Mouse (Mus musculus) small intestine, adult 2 months (tissue): Measurements from ENCODE around the gene Rnf141.

Experiments
- CTCF ChIP-seq: fragments of 200-500 bp; IDR thresholded peaks from 2 replicates; pipeline ENCODE4 v1.5.1; 2012; ENCODE audit warnings: low read depth, mild to moderate bottlenecking, control low read depth, inconsistent platforms, low read length, moderate library complexity, mixed read lengths; ENCODE audit not compliant: insufficient replicate concordance, insufficient read length; ENCODE audit errors: extremely low read depth
- POLR2A ChIP-seq: fragments of 200-500 bp; IDR thresholded peaks from 2 replicates; pipeline ENCODE4 v1.6.1; 2012; ENCODE audit warnings: low read depth, mild to moderate bottlenecking, control low read depth, inconsistent platforms, low read length, moderate library complexity

DNA sequence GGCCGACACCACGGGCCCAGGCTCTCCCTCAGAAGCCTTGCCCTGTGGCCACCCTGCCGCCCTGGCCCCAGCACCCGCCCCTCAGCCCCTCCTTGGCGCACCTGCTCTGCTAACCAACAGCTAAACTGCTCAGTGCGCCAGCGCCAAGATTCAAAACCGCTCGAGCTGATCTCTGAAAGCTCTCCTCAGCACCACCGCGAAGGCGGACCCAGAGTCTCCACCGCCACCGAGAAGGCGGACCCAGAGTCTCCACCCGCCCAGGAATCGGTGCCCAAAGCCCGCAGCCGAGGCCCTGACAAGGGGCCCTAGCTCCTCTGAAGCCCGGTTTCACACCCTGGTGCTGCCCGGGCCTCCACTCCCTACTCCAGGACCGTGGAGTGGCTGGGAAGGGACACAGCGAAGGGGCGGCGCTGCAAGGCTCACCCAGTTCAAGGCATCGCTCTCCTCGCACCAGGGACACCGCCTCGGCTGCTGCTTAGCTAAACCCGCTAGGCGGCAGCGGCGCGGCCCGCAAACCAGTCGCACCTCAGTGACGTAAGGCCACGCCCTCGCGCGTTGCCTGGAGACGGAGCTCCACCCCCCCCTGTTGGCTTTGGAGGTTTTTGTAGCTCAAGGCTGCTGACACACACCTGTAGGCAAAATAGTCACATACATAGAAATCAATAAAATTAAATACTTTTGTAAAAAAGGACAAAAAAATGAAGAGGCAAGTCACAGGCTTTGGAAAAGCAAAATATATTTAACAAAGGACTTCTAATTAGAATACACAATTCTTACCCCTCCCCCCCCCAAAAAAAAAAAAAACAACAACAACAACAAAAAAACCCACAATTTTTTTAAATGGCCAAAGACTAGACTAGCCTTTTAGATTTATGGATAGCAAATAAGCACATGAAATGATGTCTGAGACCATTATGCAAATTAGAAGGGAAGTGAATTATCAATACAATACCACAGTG is at the start of gene Rnf141:
- TF ChIP-seq CTCF: peak; percentile 38; the same call in 1 of the 2 replicates
- TF ChIP-seq POLR2A: peak; percentile 62
